Mouse (Mus musculus): Measurements from ENCODE around the gene Cdca5. TPM values are rescaled to one million over a fixed set of nuclear protein-coding genes. Genes with fewer than 3 reads are reported as not detected.

The Cdca5 gene
- total RNA-seq, 2 experiments from 2014 or later = 0.38 to 0.44 TPM

GRCm38 (mm10) chr19:6085417-6085879, 665 bp downstream of the Cdca5 start:
- peak in 1 of 2 experiments; percentile 39 for DNase-seq (ENCODE audit: low spot score in 2 of 2)
- intact Hi-C loops (cut with DNase I) = loop anchor here (2.0 to 10.0 kb wide), 2 partner anchors 33 to 249 kb away; partner anchors contain the start of genes Men1 and Sac3d1

GRCm38 (mm10) chr19:6088841-6089240, 4.1 kb downstream of the Cdca5 start:
- intact Hi-C loops (cut with DNase I) = loop anchor here (10.0 kb wide), 1 partner anchor 246 kb away; the partner anchor contains the start of gene Men1
- no peak for DNase-seq (ENCODE audit: low spot score in 2 of 2)

GRCm38 (mm10) chr19:6094119-6094518, 9.3 kb downstream of the Cdca5 start, which contains the start of gene AC131692.1:
TSS of gene AC131692.1 (plus strand) at chr19:6094419.
- intact Hi-C loops (cut with DNase I) = no loop called here
- no peak for DNase-seq (ENCODE audit: low spot score in 2 of 2)

- intact Hi-C loops (cut with DNase I) = no loop called here
- DNase-seq (ENCODE audit: low spot score in 2 of 2) = no peak
Measured at GRCm38 (mm10) chr19:6097847-6098246, 13.1 kb downstream of the Cdca5 start.

- intact Hi-C loops (cut with DNase I) = no loop called here
- DNase-seq (ENCODE audit: low spot score in 2 of 2) = no peak
Measured at GRCm38 (mm10) chr19:6101186-6101585, 16.4 kb downstream of the Cdca5 start.

GRCm38 (mm10) chr19:6102169-6102853, 17.5 kb downstream of the Cdca5 start:
- intact Hi-C loops (cut with DNase I) = no loop called here
- DNase-seq (ENCODE audit: low spot score in 2 of 2) = no peak

GRCm38 (mm10) chr19:6104476-6104875, 19.7 kb downstream of the Cdca5 start:
- DNase-seq (ENCODE audit: low spot score in 2 of 2) = no peak
- intact Hi-C loops (cut with DNase I) = no loop called here

- intact Hi-C loops (cut with DNase I) = no loop called here
- DNase-seq (ENCODE audit: low spot score in 2 of 2) = no peak
Measured at GRCm38 (mm10) chr19:6105586-6105985, 20.8 kb downstream of the Cdca5 start, which contains the start of gene Naaladl1. TSS of gene Naaladl1 (plus strand) at chr19:6105782.

- intact Hi-C loops (cut with DNase I) = no loop called here
- DNase-seq (ENCODE audit: low spot score in 2 of 2) = no peak
Measured at GRCm38 (mm10) chr19:6113116-6113515, 28.3 kb downstream of the Cdca5 start.

GRCm38 (mm10) chr19:6116113-6116850, 31.5 kb downstream of the Cdca5 start:
- intact Hi-C loops (cut with DNase I) = no loop called here
- DNase-seq (ENCODE audit: low spot score in 2 of 2) = peak in 1 of 2 experiments; percentile 48

GRCm38 (mm10) chr19:6117346-6117985, 32.7 kb downstream of the Cdca5 start:
- intact Hi-C loops (cut with DNase I) = no loop called here
- no peak for DNase-seq (ENCODE audit: low spot score in 2 of 2)

GRCm38 (mm10) chr19:6117986-6118676, 33.3 kb downstream of the Cdca5 start, which contains the start of gene Sac3d1:
TSS of gene Sac3d1 (minus strand) at chr19:6118650.
- DNase-seq (ENCODE audit: low spot score in 2 of 2) = peak; percentile 91
- intact Hi-C loops (cut with DNase I) = loop anchor here (2.0 kb wide), 1 partner anchor 33 kb away; the partner anchor contains the start of genes Cdca5 and Zfpl1

GRCm38 (mm10) chr19:6118677-6119185, 33.9 kb downstream of the Cdca5 start:
- no peak for DNase-seq (ENCODE audit: low spot score in 2 of 2)
- intact Hi-C loops (cut with DNase I) = loop anchor here (2.0 kb wide), 1 partner anchor 34 kb away; the partner anchor contains the start of genes Cdca5 and Zfpl1

- no peak for DNase-seq (ENCODE audit: low spot score in 2 of 2)
- intact Hi-C loops (cut with DNase I) = loop anchor here (5.0 kb wide), 1 partner anchor 54 kb away; the partner anchor contains the start of gene Tm7sf2
Measured at GRCm38 (mm10) chr19:6121761-6122160, 37.0 kb downstream of the Cdca5 start.

- intact Hi-C loops (cut with DNase I) = loop anchor here (5.0 kb wide), 1 partner anchor 56 kb away; the partner anchor contains the start of gene Tm7sf2
- no peak for DNase-seq (ENCODE audit: low spot score in 2 of 2)
Measured at GRCm38 (mm10) chr19:6123330-6123729, 38.5 kb downstream of the Cdca5 start.

- intact Hi-C loops (cut with DNase I) = loop anchor here (5.0 kb wide), 2 partner anchors 58 to 112 kb away; partner anchors contain the start of genes Ppp2r5b and Tm7sf2
- no peak for DNase-seq (ENCODE audit: low spot score in 2 of 2)
Measured at GRCm38 (mm10) chr19:6124898-6125297, 40.1 kb downstream of the Cdca5 start.

- intact Hi-C loops (cut with DNase I) = loop anchor here (5.0 kb wide), 1 partner anchor 111 kb away; the partner anchor contains the start of gene Ppp2r5b
- DNase-seq (ENCODE audit: low spot score in 2 of 2) = peak; percentile 42 to 43
Measured at GRCm38 (mm10) chr19:6126289-6126688, 41.5 kb downstream of the Cdca5 start.

GRCm38 (mm10) chr19:6126789-6127580, 42.2 kb downstream of the Cdca5 start:
- intact Hi-C loops (cut with DNase I) = loop anchor here (5.0 kb wide), 1 partner anchor 110 kb away; the partner anchor contains the start of gene Ppp2r5b
- no peak for DNase-seq (ENCODE audit: low spot score in 2 of 2)

Measured in left cerebral cortex, postnatal 14 days (tissue).